Mouse (Mus musculus): ENCODE data around the gene Ttc21a. TPM values are rescaled to one million over a fixed set of nuclear protein-coding genes. Genes with fewer than 3 reads are reported as not detected.

Ttc21a gene
- polyA plus RNA-seq, 1 experiment from 2014 or later, result 0.03 TPM

DNA sequence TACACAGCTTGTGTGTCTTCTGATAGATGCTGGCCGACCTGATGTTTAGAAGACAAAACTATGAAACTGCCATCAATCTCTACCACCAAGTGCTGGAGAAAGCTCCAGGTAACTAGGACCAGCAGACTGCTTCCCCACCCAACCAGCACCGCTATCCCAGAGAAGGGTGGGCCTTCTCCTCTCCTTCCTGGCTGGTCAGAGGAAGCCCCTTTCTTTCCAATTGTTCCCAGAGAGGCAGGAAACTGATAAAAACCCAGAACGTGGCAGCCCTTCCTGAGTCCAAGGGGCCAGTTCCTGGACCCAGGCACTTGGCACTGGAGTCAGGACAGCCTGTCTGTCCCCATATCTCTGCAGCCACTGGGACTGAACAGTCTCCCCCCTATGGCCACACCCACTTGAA is 26.8 kb downstream of the Ttc21a start:
- Histone ChIP-seq H3K9ac (ENCODE audit: low read depth, low read length) (no peak overlapping the region), H3K27me3 (ENCODE audit: insufficient read depth, low read length) (no peaks in the 10 kb centered on the region), H3K27ac (0 out of 2 replicates have a peak overlapping the region, but pooled peaks have one; percentile 15), H3K36me3 (ENCODE audit: insufficient read depth, low read length) (no peaks in the 10 kb centered on the region), H3K4me2 (ENCODE audit: low read length) (no peak overlapping the region), H3K4me3 (replicated peaks; ENCODE audit: low read depth, low read length) (no peak overlapping the region), H3K9me3 (replicated peaks; ENCODE audit: low read length) (no peaks in the 10 kb centered on the region), H3K4me1 (replicated peaks; ENCODE audit: insufficient read depth, low read length) (no peaks in the 10 kb centered on the region)
- TF ChIP-seq CTCF (IDR thresholded peaks at IDR 0.05; ENCODE audit: low read depth), result no peak
- peak; percentile 58 for DNase-seq (ENCODE audit: low spot score)
- WGBS, result 70% methylated on average over 3 of the region's 3 CpGs
- ATAC-seq (replicated peaks; ENCODE audit: low FRiP score, low read depth), result no peak

GRCm38 (mm10) chr9:119965186-119965585 is 27.8 kb downstream of the Ttc21a start:
- no peak overlapping the region for H3K4me3 ChIP-seq (replicated peaks; ENCODE audit: low read depth, low read length)

GRCm38 (mm10) chr9:119966221-119966910 is 29.0 kb downstream of the Ttc21a start:
- no peak for ATAC-seq (replicated peaks; ENCODE audit: low FRiP score, low read depth)
- H3K4me1 ChIP-seq (replicated peaks; ENCODE audit: insufficient read depth, low read length), result peaks cover 5% of the 10 kb centered on the region; the same call in 1 of the 2 replicates
- H3K4me3 ChIP-seq (replicated peaks; ENCODE audit: low read depth, low read length), result no peak overlapping the region
- H3K4me2 ChIP-seq (ENCODE audit: low read length), result no peak overlapping the region
- no peak for TF ChIP-seq CTCF (IDR thresholded peaks at IDR 0.05; ENCODE audit: low read depth)
- H3K9ac ChIP-seq (ENCODE audit: low read depth, low read length), result no peak overlapping the region
- H3K27me3 ChIP-seq (ENCODE audit: insufficient read depth, low read length), result no peaks in the 10 kb centered on the region
- no peak overlapping the region for H3K27ac ChIP-seq
- WGBS, result 91% methylated on average over 26 of the region's 26 CpGs
- 0 out of 2 replicates have a peak, but pooled peaks cover 4% of the 10 kb centered on the region for H3K36me3 ChIP-seq (ENCODE audit: insufficient read depth, low read length)
- no peak for DNase-seq (ENCODE audit: low spot score)
- no peaks in the 10 kb centered on the region for H3K9me3 ChIP-seq (replicated peaks; ENCODE audit: low read length)

More at GRCm38 (mm10) chr9:119965186-119965585, 27.8 kb downstream of the Ttc21a start:
- Histone ChIP-seq H3K4me1 (replicated peaks; ENCODE audit: insufficient read depth, low read length) (no peaks in the 10 kb centered on the region), H3K27me3 (ENCODE audit: insufficient read depth, low read length) (no peaks in the 10 kb centered on the region), H3K4me2 (ENCODE audit: low read length) (no peak overlapping the region), H3K36me3 (ENCODE audit: insufficient read depth, low read length) (no peaks in the 10 kb centered on the region), H3K9ac (ENCODE audit: low read depth, low read length) (no peak overlapping the region), H3K27ac (no peak overlapping the region), H3K9me3 (replicated peaks; ENCODE audit: low read length) (no peaks in the 10 kb centered on the region)
- WGBS, result 65% methylated on average over 3 of the region's 3 CpGs
- ATAC-seq (replicated peaks; ENCODE audit: low FRiP score, low read depth) (no peak), DNase-seq (ENCODE audit: low spot score) (no peak)
- no peak for TF ChIP-seq CTCF (IDR thresholded peaks at IDR 0.05; ENCODE audit: low read depth)

- H3K4me3 ChIP-seq (replicated peaks; ENCODE audit: low read depth, low read length), result no peak overlapping the region
- no peak for ATAC-seq (replicated peaks; ENCODE audit: low FRiP score, low read depth)
- no peak for TF ChIP-seq CTCF (IDR thresholded peaks at IDR 0.05; ENCODE audit: low read depth)
- no peaks in the 10 kb centered on the region for H3K27me3 ChIP-seq (ENCODE audit: insufficient read depth, low read length)
- peaks cover 5% of the 10 kb centered on the region; the same call in 1 of the 2 replicates for H3K4me1 ChIP-seq (replicated peaks; ENCODE audit: insufficient read depth, low read length)
- DNase-seq (ENCODE audit: low spot score), result no peak
- 71% methylated on average over 7 of the region's 7 CpGs for WGBS
- peaks cover 34% of the 10 kb centered on the region for H3K36me3 ChIP-seq (ENCODE audit: insufficient read depth, low read length)
- H3K9ac ChIP-seq (ENCODE audit: low read depth, low read length), result no peak overlapping the region
- H3K27ac ChIP-seq, result no peak overlapping the region
- no peaks in the 10 kb centered on the region for H3K9me3 ChIP-seq (replicated peaks; ENCODE audit: low read length)
- H3K4me2 ChIP-seq (ENCODE audit: low read length), result no peak overlapping the region
Observed at GRCm38 (mm10) chr9:119969811-119970210, 32.4 kb downstream of the Ttc21a start.

GRCm38 (mm10) chr9:119970221-119970620 is 32.8 kb downstream of the Ttc21a start:
- H3K9ac ChIP-seq (ENCODE audit: low read depth, low read length), result no peak overlapping the region

DNA sequence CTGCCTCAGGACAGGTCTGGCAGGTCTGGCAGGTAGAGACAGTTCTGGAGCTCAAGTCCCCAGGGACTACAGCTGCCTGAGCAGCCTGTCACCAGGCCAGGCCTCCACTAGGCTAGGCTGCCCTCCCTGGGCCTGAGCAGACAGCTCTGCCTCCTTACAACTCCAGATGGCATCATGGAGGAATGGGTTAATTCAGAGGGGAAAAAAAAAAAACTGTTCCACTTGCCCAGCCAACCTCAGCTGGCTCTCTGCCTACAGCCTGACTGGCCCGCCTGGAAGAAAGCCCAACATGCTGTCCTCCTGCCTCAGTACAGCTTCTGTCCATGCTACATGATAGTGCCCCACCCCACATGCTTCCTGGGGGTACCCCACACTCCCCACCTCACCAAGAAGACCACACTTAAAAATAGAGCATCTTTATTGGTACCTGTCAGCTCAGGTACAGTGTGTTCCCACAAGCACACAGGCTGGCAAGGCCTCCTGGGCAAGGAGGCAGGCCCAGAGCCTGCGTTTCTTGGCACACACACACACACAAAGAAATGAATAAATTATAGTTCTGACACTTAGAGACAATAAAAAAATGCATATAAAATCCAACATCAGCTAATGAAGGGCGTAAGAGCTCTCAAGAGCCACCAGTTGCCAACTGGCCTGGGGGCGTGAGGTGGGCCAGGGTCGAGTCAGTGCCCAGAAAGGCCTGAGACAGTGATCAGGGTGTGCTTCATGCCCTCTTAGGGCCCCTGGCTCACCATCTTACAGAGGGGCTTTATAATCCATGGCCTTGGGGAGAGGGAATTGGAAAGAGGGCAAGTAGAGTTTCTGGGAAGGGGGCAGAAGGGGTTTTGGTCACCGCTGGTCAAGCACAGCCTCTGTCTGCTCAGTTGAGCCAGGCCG is 33.6 kb downstream of the Ttc21a start:
- Histone ChIP-seq H3K4me1 (replicated peaks; ENCODE audit: insufficient read depth, low read length) (peaks cover 5% of the 10 kb centered on the region; the same call in 1 of the 2 replicates), H3K9me3 (replicated peaks; ENCODE audit: low read length) (no peaks in the 10 kb centered on the region), H3K27me3 (ENCODE audit: insufficient read depth, low read length) (no peaks in the 10 kb centered on the region), H3K36me3 (ENCODE audit: insufficient read depth, low read length) (peaks cover 34% of the 10 kb centered on the region), H3K4me3 (replicated peaks; ENCODE audit: low read depth, low read length) (no peak overlapping the region), H3K4me2 (ENCODE audit: low read length) (no peak overlapping the region), H3K9ac (ENCODE audit: low read depth, low read length) (no peak overlapping the region), H3K27ac (peak overlapping the region; percentile 54; the same call in 1 of the 2 replicates)
- ATAC-seq (replicated peaks; ENCODE audit: low FRiP score, low read depth) (peak; percentile 7; the same call in 1 of the 2 replicates), DNase-seq (ENCODE audit: low spot score) (no peak)
- TF ChIP-seq CTCF (IDR thresholded peaks at IDR 0.05; ENCODE audit: low read depth), result no peak
- WGBS, result 66% methylated on average over 7 of the region's 7 CpGs

More at GRCm38 (mm10) chr9:119970221-119970620, 32.8 kb downstream of the Ttc21a start:
- no peak overlapping the region for H3K4me2 ChIP-seq (ENCODE audit: low read length)
- TF ChIP-seq CTCF (IDR thresholded peaks at IDR 0.05; ENCODE audit: low read depth), result peak; percentile 70
- peaks cover 34% of the 10 kb centered on the region for H3K36me3 ChIP-seq (ENCODE audit: insufficient read depth, low read length)
- H3K27ac ChIP-seq, result no peak overlapping the region
- ATAC-seq (replicated peaks; ENCODE audit: low FRiP score, low read depth), result 0 out of 2 replicates have a peak, but pooled peaks have one; percentile 12
- H3K9me3 ChIP-seq (replicated peaks; ENCODE audit: low read length), result no peaks in the 10 kb centered on the region
- no peak overlapping the region for H3K4me3 ChIP-seq (replicated peaks; ENCODE audit: low read depth, low read length)
- 33% methylated on average over 6 of the region's 6 CpGs for WGBS
- peaks cover 5% of the 10 kb centered on the region; the same call in 1 of the 2 replicates for H3K4me1 ChIP-seq (replicated peaks; ENCODE audit: insufficient read depth, low read length)
- DNase-seq (ENCODE audit: low spot score), result peak; percentile 39
- H3K27me3 ChIP-seq (ENCODE audit: insufficient read depth, low read length), result no peaks in the 10 kb centered on the region
